Mouse (Mus musculus): ENCODE measurements around the gene Myo1b.

The Myo1b gene

DNA sequence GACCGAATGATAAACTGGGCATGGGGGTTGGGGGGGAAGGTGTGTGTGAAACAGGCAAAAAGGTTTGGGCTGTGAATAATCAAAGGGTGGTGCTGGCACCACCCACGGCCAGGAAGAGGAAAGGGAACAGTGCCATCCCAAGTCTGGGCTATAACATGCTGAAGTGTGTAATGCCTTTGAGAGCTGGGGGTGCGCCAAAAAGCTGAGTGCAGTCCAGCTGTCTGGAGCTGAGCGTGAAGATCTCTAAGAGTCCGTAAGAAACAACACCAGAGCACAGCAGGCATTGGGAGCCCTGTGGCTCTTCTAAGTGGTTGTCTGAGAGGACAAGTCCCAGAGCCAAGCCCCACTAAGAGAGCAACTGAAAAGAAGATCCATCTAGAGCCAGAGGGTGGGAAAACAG, 63.6 kb downstream of the Myo1b start:
- peak; percentile 57 to 59 for DNase-seq (ENCODE audit: low spot score in 2 of 2)

DNA sequence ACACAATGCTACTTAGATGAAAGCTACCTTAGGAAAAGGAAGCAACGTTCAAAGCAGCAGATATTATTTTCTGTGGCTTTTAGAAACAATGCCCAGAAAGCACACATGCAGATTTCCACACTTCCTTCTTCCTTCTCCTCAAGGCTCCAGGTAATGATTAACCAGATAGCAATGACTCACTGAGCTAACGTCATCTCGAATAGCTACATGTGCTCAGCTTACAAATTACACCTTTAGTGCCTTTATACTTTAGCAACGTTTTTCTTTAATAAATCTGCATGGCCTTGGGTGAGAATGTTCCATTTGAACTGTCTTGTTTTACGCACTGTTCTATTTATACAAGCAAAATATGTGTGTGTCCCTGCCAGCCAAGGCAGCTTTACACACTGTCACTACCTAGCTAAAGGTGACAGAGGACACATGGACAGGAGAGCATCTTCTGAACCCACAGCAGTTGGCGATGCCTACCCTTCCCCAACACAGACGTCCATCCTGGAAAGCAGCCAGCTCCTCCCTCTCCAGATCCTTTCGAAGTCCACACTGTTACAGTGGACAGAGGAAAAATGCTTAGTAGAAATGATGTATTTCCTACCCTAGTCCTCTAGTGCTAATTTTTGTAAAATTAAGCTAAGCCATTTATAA, 66.2 kb downstream of the Myo1b start:
- DNase-seq (ENCODE audit: low spot score in 2 of 2): no peak

DNA sequence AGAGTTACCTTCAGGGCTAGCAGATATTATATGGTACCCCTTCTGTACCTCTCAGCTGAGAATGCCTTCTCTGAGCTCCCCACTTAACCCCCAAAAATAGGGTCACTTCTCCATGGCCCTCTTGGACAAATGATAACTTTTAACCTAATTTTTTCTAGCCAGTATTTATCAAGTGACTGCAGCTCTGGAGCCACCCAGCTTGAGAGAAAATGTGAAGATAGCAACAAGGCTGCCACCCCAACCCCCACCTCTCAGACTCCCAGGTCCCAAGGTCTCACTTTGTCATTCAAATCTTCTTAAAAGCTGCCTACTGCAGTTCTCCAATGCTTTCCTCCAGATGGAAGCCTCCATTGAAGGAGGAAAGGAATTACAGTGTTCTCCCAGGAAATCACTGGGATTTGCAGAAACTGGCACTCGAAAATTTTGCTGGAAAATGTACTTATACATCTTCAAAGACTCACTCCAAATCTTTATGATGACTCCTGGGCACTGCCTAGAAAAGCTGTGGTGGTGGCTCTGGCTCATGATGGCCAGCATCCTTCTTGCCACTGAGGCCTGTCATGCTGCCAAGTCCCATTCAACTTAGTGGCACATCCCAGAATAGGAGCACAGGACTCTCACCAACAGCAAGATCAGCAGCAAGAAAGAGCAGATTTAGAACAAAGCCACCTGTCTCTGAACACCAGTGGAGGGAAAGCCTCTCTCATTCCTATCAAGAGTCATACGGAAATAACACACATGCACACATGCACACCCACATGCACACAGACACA, 70.4 kb downstream of the Myo1b start:
- DNase-seq (ENCODE audit: low spot score in 2 of 2): peak in 1 of 2 experiments; percentile 46

- DNase-seq (ENCODE audit: low spot score in 2 of 2): no peak
Observed at GRCm38 (mm10) chr1:51837845-51838623, 77.8 kb downstream of the Myo1b start.

GRCm38 (mm10) chr1:51837311-51837710, 78.6 kb downstream of the Myo1b start:
- no peak for DNase-seq (ENCODE audit: low spot score in 2 of 2)

- peak in 1 of 2 experiments; percentile 9 for DNase-seq (ENCODE audit: low spot score in 2 of 2)
Observed at GRCm38 (mm10) chr1:51835795-51836194, 80.1 kb downstream of the Myo1b start.

DNA sequence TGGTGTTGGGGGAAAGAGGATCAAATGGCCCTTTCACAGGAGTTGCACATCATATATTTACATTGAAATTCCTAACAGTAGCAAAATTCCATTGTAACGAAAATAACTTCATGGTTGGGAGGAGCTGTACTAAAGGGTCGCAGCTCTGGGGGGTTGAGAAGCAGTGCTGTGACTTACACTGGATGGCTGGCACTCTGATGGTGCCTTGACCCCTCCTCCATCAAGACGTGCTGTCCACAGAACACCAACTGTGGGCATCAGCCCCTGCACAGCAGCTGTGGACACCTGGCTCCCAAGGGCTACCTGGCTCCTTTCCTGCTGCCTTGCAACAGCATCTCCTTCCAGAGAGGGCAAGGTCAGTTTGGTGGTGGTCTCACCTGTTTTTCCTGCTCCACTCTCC, 81.8 kb downstream of the Myo1b start:
- DNase-seq (ENCODE audit: low spot score in 2 of 2): no peak

DNA sequence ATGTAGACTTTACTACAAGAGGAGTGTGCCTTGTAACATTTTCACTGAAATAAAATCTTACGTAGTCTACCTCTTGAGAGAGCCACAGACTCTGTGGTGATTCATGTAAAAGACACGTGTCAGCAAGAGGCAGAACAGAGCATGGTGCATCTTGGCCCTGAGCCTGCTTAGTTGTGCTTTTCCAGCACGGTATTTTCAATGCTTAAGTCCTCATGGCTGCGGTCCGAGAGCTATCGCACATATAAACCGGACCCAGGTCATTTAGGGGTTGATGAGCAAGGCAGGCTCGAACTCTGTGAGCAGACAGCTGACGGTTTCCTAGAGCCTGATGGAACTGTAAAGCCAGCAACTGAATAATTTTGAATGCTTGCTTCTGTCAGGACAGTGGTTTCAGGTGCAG, 86.5 kb downstream of the Myo1b start:
- no peak for DNase-seq (ENCODE audit: low spot score in 2 of 2)

DNA sequence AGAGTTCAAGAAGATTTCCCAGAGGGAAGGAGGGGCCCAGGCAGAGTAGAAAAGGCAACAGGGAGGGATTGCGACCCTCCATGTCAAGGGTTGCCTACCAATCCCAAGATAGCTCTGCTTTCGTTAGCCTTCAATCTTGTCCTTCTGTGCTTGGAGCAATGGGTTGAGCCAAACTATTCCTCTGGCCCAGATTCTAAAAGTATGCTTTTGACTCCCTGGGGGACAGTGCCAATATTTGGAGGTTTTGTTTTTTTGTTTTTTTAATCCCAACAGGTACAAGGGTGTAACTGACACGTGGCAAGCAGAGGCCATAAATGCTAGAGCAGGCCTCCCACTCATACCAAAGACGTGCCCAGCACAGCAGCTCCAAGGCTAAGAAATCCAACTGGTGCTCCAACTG, 93.3 kb downstream of the Myo1b start:
- no peak for DNase-seq (ENCODE audit: low spot score in 2 of 2)

DNA sequence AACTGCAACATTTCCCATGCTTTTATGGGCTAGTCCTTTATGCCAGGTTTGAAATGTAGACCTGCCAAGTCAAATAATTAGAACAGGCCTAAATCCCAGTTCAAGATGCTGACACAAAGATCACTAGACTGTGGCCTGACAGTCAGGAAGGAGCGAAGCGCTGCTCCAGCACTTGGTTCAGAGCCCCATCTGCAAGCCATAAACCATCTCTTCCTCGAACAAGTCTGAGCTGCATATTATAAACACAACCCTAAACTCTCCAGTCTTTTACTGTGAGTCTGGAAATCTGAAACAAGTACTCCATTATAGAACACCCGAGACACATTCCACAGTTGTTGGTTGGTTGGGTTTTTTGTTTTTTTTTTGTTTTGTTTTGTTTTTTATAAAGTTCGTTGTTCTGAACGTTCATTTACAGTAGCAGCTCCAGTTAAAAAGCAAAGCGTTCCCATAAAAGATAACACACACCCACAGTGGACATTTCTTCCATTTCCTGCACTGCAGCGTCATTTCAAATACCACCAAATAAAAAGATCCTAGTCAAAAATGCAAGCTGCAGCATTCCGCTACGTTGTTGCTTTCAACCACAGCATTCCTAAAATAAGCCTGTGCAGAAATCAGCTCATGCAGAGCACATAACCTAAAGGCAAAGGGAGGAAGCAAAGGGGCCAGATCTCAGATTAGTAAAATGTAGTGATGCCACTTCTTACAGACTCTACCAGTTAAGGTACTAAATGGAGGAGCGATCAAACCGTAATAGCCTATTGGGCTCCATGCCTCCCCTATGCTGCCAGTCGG, 94.0 kb downstream of the Myo1b start:
- no peak for DNase-seq (ENCODE audit: low spot score in 2 of 2)

DNA sequence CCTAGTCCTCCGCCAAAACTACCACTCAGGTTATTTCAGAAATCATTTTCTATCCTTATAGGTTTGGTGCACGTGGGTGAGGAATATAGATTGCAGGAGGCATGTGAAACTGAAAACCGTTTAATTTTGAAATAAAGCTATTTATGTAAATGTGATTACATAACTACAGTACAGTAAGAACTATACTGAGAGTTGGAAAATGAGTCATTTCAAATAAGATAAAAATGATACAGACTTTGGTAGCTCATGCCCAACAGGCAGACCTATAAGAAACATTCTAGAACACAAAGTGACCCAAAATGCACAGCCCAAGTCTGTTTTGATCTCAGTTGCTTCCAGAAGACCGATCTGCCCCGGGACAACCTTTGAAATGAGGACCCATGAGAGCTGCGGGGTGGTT, 95.4 kb downstream of the Myo1b start:
- DNase-seq (ENCODE audit: low spot score in 2 of 2): no peak

DNA sequence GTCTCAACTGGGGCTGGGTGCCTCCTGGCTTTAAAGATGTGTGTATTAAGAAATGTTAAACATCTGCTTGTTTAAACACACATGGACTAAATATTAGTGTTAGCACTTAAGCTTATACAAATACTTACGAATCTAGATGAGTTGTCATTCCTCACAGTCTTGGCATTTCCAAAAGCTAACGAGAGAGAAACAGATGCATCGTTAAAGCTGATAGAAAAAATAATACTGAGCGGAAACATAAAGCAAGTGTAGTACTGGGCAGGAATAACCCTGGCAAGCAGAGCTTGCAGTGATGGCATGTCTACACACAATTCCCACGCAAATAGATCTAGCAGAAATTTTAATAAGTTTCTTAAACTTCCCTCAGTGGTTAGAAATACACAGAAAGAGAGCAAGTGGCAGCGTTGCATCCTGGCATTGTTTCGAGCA, 95.8 kb downstream of the Myo1b start:
- DNase-seq (ENCODE audit: low spot score in 2 of 2): no peak

DNA sequence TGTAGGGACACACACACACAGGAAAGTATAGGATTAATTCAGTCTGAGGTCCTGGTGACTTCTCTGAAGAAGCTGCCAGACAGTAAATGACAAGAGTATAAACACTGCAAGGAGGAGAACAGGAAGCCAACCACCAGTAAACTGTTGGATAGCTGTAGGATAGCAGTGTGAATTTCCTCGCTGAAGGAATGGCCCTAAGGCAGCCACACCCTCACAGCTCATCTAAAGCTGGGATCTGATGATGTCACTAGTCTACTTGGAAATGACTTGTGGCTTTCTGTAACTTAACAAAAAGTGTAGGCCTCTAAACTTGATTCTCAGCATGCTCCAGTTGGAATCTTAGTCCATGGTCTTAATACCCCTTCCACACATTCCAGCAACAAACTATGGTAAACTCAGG, 100.2 kb downstream of the Myo1b start:
- DNase-seq (ENCODE audit: low spot score in 2 of 2): no peak

- no peak for DNase-seq (ENCODE audit: low spot score in 2 of 2)
Observed at GRCm38 (mm10) chr1:51814854-51815630, 100.8 kb downstream of the Myo1b start.

- peak in 1 of 2 experiments; percentile 51 for DNase-seq (ENCODE audit: low spot score in 2 of 2)
Observed at GRCm38 (mm10) chr1:51808847-51809246, 107.0 kb downstream of the Myo1b start.

- DNase-seq (ENCODE audit: low spot score in 2 of 2): no peak
Observed at GRCm38 (mm10) chr1:51808228-51808627, 107.6 kb downstream of the Myo1b start.

DNA sequence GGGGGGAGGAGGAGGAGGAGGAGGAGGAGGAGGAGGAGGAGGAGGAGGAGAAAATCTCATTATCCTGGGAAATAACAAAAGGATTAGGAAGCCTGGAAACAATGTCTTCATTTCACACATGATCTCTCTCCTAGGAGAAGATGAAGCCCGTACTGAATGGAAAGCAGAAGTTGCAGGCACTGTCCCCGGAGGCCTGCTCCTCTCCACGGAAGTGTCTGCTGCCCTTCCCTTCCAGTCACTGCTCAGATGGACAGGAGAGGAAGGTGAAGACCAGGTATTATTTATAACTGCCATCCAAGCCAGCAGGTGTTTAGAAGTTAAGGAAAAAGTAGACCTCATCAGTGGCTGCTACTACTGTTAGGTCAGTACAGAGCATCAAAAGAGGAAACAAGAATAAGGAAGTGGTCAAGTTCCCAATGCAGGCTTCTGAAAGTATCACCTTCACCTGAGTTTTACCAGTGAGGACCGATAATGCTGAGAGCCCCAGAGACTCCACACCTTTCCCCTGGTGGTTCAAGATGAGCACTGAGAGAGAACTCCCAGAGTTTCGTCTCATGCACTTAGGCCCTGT, 110.7 kb downstream of the Myo1b start:
- no peak for DNase-seq (ENCODE audit: low spot score in 2 of 2)

DNA sequence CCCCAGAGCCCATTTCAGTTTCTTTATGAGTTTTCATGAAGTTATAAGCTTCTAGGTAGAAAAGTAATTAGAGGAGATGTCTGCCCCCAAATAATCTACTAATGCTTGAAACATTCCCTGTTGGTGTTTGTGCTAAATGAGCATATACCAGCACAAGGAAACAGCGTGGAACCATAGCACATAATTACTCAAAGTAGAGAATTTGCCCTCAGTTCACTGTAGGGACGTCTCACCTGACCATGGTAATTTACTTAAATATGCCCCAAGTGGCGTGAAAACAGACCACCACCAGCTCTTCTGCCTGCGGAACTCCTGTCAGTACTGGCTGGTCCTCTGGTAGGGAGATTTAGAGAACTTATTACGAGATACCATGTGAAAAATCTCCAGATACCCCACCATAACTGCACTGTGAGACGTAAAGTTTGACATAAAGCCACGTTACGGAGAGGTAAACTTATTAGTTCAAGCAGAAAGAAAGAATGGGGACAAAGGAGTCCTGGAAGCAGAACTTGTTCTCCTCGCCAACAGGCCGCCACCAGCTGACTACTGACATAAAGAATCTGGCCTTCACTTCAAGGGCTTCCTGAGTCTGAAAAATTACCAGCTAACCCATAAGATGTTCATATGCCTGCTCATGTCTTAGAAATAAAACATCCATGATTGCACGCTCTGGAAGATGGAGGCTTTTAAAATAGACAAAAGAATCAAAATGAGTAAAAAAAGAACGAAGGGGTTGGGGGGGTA, 111.4 kb downstream of the Myo1b start:
- DNase-seq (ENCODE audit: low spot score in 2 of 2): no peak

DNA sequence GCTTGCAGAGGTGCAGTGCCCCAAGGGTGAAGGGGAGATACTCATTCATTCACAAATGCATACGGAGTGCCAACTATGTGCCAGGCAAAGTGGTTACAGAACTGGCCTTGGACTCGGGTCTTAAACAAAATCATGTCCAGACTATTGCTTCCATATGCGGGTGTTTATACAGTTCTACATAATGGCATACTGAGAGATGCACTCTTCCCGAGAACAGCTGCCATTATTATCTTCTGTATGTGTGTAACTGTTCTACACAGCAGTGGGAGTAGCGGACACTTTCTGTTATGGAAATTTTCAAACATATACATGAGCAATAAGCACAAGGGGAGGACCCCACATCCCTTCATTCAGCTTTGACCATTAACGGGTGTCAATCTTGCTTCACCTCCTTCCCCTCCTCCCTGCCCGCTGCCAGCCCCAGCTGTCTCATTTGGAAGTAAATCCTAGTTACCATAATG, 117.8 kb downstream of the Myo1b start:
- DNase-seq (ENCODE audit: low spot score in 2 of 2): no peak
